Mouse (Mus musculus): ENCODE measurements around the gene Fam241a. TPM values are rescaled to one million over a fixed set of nuclear protein-coding genes. Genes with fewer than 3 reads are reported as not detected.

Gene Fam241a
- total RNA-seq, 2 experiments from 2014 or later: 2.8 to 3.4 TPM

DNA sequence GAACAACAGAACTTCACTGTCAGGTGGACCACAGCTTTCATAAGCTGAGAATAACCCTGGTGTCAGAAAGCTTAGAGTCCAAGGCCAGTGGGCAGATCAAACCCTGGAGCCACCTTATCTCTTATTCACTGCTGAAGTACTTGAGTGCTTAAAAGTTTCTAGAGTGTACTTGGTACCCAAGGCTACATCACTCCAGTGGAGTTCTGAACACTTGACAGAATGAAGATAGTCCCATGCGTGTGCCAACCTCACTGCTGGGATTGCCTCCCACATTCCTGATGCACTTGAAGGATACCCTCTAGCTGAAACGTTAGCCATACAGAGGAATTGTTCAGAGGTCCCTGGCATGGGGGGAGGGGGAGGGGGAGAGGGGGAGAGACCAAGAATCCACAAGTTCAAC is 14.4 kb downstream of the Fam241a start:
- DNase-seq: no peak
- intact Hi-C loops (cut with DNase I): no loop called here

DNA sequence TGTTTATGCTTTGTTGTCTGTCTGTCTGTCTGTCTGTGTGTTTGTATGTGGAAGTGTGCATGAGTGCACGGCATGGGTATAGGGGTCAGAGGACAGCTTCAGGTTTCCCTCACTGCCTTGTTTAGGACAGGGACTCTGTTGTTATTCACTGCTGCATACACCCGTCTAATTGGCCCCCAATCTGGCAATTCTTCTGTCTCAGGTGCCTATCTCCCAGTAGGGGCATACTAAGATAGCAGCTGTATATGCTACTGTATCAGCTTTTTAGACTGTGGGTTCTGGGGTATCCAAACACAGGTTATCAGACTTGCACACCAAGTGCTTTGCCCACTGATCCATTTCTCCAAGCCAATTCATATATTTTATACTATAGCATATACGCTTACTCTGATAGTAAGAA is 16.2 kb downstream of the Fam241a start:
- DNase-seq: no peak
- intact Hi-C loops (cut with DNase I): no loop called here

GRCm38 (mm10) chr3:127875509-127875908 is 20.6 kb downstream of the Fam241a start:
- intact Hi-C loops (cut with DNase I): no loop called here

GRCm38 (mm10) chr3:127875059-127875458 is 21.1 kb downstream of the Fam241a start:
- no peak for DNase-seq
- intact Hi-C loops (cut with DNase I): no loop called here

More at GRCm38 (mm10) chr3:127875509-127875908, 20.6 kb downstream of the Fam241a start:
- DNase-seq: no peak

GRCm38 (mm10) chr3:127874254-127874883 is 21.8 kb downstream of the Fam241a start:
- intact Hi-C loops (cut with DNase I): no loop called here
- no peak for DNase-seq

- intact Hi-C loops (cut with DNase I): no loop called here
- no peak for DNase-seq
These were observed 24.5 kb downstream of the Fam241a start for GRCm38 (mm10) chr3:127871575-127871974.

DNA sequence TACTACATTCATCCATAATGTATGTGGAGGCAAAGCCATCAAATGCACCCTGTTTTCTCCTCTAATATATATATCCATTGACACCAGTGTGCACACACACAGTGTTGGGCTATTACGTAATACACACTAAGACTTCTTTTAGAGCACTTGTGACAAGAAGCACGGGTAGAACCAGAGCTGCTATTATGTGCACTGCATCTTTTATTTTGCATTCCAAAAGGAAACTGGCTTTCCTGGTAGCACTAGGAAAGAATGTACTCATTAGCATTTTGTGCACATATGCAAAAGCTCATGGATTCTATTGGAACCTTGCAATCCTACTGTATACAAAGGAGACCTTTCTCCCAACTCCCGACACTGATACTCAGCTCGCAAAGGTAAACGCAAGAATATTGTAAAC is 27.2 kb downstream of the Fam241a start:
- intact Hi-C loops (cut with DNase I): no loop called here
- DNase-seq: no peak

- no peak for DNase-seq
- intact Hi-C loops (cut with DNase I): no loop called here
These were observed 27.9 kb downstream of the Fam241a start for GRCm38 (mm10) chr3:127868046-127868758.

GRCm38 (mm10) chr3:127864242-127864641 is 31.9 kb downstream of the Fam241a start:
- no peak for DNase-seq
- intact Hi-C loops (cut with DNase I): no loop called here

DNA sequence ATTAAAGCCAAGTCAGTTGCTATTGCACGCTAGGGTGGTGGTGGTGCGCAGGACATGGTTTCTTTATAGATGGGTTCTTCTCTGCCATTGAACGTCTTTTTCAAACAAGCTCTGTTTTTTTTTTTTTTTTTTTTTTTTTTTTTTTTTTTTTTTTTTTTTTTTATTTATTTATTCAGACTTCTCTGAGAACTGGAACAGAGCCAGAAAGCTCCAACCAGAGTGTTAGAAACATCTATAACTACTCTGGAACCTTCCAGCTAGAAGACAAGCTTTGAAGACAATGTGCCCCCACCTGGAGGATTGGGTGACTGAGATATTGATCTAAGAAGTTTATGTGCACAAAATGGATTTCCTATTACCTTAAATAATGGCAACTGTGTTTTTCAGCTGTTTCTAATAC is 32.6 kb downstream of the Fam241a start:
- no peak for DNase-seq
- intact Hi-C loops (cut with DNase I): no loop called here

DNA sequence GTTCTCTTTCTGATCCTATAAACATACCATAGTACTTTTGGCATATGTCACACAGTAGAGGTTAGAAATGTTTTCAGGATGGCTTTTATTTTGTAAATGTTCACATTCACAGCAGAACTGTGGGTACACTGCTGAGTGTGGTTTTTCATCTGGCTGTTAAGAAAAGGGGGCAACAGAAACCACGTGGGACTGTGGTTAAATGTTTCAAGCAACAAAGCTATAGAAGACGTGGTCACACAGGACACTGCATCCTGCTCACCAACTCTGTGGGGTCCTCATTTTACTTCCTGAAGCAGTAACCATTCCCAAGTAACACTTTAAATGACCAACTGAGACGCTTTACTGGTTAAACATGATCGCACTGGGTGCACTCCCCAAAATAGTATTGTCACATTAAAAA is 33.6 kb downstream of the Fam241a start:
- intact Hi-C loops (cut with DNase I): no loop called here
- no peak for DNase-seq

- no peak for DNase-seq
- intact Hi-C loops (cut with DNase I): no loop called here
These were observed 34.8 kb downstream of the Fam241a start for GRCm38 (mm10) chr3:127861340-127861739.

GRCm38 (mm10) chr3:127853431-127854206 is 42.5 kb downstream of the Fam241a start:
- intact Hi-C loops (cut with DNase I): loop anchor here (2.0 kb wide), 1 partner anchor 95 kb away; no protein-coding TSS in a partner anchor
- peak; percentile 29 to 54 for DNase-seq

GRCm38 (mm10) chr3:127852722-127853121 is 43.4 kb downstream of the Fam241a start:
- intact Hi-C loops (cut with DNase I): loop anchor here (2.0 kb wide), 1 partner anchor 96 kb away; no protein-coding TSS in a partner anchor
- DNase-seq: no peak

DNA sequence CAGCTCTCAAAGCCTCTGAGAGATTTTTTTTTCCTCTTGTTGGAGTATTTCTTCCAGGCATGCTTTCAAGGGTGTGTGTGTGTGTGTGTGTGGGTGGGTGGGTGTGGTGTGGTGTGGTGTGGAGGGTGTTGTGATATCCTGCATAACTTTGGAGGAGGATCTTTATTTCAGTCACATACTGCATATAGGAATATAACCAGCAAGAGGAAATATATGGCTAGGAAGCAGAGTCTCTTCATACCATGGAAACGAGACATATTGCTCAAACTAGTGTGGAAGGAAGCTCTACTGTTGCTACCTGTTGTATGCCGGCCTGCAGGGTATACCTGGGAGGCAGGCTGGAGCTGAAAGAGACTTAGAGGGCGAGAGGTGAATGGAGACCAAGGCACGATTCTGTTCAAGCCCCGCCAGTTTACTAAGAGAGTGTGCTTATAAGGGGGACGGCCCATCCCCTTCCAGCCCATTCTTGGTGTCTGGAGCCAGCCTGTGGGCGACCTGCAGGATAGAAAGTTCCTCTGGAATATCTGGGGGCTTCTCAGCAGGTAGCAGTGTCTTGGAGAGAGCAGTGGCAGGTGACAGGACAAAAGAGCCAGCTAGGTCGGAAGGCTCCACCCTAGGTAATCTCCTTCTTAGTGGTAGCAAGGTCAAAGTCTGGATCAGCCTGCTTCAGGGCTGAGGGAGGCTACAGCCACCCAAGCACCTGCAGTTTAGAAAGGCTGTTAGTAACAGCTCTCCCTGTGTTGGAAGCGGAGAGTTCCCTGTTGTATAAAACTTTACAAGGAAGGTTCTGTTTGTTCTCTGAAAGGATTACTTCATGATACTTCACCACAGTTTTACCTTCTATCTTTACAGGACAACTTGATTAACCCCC is 45.1 kb downstream of the Fam241a start:
- intact Hi-C loops (cut with DNase I): no loop called here
- DNase-seq: no peak

DNA sequence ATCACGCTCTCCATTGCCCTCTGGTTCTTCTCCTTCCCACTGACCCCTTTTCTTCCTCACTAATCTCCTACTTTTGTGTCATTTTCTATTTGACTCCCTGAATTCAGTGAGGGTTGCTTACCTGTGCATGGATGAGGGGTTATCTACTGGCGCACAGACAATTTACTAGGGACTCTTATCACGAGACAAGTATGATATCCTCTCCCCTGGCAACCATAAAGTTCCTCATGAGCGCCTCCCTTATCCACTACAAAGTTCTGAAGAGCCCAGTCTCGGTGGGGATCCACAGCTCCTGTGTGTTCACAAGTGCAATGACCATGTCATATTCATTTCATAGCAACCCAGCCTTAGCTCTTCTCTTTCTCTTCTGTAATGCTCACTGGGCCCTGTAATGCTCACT is 46.2 kb downstream of the Fam241a start:
- no peak for DNase-seq
- intact Hi-C loops (cut with DNase I): no loop called here

DNA sequence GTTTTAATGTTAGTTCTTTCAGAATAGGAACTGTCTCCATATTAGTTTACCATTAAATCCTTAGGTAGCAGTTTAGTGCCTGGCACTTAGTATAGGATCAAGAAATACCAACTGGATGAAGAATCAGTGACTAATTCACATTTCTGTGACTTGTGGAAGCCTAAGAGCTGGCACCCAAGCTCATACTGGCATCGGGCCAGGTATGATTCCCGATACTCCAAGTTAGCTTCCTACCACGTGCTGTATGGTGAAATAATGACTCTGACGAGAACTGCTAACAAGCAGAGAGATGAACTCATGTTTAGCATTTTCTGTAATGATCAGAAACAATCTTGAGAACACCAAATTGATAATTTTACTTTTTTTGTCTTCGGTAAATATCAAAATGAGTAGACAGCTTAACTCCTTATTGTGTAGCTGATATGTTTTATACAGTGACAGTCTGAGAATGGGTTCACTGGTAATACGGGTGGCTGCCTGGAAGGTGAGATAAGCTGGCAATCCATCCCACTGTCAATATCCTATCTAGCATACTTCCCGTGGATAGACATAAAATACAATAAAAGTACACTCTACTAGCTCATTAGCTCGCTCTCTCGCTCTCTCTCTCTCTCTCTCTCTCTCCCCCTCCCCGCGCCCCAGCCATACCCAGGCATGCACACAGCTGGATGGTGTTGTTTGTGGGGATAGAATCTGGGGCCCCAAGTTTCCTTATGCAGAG is 47.9 kb downstream of the Fam241a start:
- intact Hi-C loops (cut with DNase I): no loop called here
- no peak for DNase-seq

DNA sequence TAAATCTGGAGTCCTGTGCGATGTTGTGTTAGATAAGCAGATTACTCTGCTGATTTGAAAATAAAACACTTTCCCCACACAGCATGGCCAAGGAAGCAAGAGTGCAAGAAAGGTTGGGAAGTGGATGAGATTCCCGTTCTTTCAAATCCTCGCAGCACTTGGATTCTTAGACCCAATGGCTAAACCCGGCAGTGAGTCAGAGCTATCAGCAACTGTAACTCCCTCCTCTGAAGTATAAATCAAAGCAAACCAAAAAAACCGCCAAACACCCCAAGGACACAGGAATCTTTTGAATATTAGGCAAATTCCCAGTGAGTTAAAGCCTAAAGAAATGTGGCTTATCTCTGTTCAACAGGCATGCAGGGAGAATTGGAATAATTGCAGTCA is 52.2 kb downstream of the Fam241a start:
- no peak for DNase-seq
- intact Hi-C loops (cut with DNase I): no loop called here

DNA sequence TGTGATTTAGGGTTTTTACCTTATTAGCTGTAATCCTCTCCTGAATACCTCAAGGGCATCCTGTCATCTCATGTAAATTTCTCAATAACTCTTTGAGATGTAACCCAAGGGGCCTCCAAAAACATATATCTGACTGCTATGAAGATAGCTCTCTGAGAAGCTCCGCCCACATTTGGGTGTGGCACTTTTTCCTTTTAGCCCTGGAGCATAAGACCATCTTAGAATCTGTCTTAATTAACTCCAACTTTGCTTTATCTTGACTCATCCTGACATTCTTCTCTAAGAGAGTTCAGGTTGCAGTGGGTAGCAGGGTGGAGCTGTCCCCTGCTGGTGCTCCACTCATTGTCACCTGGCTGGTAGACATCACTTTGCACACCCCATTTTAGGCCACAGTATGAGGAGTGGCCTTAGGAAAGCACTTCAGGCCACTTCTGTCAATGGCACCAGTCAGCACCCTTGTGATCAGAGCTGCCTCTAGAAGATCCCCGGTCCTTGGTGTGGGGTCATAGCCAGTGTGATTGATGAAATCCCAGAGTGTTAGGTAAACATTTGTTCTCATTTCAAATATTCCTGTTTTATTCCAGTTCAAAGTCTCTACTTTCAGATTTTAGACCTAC is 52.7 kb downstream of the Fam241a start:
- DNase-seq: no peak
- intact Hi-C loops (cut with DNase I): no loop called here
